Mouse (Mus musculus): ENCODE results near the gene A930017K11Rik.

The A930017K11Rik gene

DNA sequence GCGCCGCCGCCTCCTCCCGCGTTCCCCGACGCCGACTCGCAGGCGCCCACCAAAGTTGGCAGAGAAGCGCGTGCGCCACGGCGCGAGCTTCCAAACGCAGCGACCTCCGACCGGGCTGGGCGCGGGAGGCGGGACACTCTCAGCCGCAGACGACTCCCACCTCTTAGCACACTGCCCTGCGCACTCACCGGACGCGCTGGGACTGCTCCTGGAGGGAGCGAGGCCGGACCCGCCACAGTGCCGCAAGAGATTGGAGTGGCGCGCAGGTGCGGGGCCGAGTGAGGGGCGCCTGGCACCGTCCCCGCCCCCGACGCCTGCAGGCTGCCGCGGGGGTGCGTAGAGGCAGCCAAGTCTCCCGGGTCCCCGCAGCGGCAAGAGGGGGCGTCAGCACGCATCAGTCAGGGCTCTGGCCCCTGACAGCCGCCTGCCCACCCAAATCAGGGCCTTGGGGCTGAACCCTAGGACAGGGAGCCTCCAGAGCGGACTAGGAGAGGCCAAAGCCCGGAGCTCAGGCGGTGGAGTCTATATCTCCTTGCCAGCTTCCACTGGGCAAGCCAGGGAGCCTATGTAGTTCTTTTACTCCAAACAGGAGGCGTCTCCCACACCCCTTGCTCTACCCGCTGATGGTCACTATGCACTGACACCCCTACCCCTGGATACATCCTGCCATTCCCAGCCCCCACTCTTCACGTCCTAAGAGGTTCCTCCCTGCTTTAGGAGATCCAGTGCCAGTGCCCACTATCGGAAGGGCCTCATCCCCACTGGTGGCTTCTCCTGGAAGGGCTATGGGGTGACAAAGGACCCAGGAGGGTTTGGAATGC lies at the start of gene A930017K11Rik:
Gene A930017K11Rik (minus strand): TSS at position 763 of the 821 bp plus-strand sequence.
- no peak for DNase-seq (ENCODE audit: inconsistent age in 2 of 2, low spot score in 1 of 2)

DNA sequence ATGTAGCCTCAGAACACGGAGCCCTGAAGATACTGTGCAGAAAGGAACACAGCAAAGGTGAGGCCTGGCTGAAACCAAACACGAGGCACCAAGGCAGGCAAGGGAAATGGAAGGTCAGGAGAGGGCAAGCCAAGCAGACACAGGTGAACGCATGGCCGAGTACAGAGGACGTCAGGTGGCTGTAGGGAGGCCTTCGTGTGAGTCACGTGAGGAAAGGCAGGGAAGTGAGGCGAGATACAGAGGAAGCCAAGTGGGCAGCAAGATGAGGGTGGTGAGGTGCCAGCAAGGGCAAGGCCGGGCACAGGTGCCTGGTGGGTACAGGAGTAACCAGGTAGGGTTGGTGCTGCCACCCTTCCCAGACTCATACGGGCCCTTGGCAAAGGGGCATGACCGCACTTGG lies 46.1 kb upstream of the A930017K11Rik start:
- DNase-seq (ENCODE audit: inconsistent age in 2 of 2, low spot score in 1 of 2): no peak

GRCm38 (mm10) chr17:25993489-25993888 lies 41.1 kb upstream of the A930017K11Rik start:
- DNase-seq (ENCODE audit: inconsistent age in 2 of 2, low spot score in 1 of 2): no peak

DNA sequence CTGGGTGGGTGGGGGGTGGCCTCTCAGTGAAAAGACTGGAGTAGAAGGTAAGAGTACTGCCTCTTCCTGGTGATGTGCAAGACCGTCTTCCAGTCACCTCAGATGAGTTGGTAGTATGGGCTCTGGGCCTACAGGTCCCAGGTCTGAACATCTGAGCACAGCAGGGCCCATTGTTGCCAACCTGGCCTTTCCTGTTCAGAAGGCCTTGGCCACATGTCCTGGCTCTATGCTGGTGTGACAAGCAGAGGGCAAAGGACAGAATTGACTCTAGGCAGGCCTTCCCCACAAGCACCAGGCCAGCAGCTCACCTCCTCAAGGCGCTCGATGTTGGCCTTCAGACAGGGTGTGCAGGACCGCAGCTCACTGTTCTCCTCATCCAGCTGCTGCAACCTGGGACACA lies 39.9 kb upstream of the A930017K11Rik start:
- no peak for DNase-seq (ENCODE audit: inconsistent age in 2 of 2, low spot score in 1 of 2)

DNA sequence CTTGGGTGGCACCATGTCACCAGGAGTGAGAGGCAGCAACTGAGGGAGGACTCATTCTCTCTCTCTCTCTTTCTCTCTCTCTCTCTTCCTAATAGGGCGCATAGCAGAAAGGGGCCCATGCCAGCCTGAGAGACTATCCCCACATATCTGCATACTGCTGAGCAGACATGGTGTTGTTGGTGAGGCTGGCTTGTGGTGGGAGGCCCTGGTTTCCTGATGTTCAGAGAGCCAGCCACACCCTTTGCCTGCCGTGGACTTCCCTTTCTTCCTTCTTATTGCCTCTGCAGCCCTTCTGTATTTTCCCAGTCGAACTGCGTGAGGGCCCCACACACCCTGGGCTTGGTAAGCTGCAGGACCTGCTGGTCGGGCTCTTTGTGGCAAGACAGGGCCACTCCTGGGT lies 38.0 kb upstream of the A930017K11Rik start:
- DNase-seq (ENCODE audit: inconsistent age in 2 of 2, low spot score in 1 of 2): no peak

GRCm38 (mm10) chr17:25985306-25986294 lies 33.2 kb upstream of the A930017K11Rik start, which contains the start of gene Capn15:
TSS of gene Capn15 (minus strand) at chr17:25985796.
- DNase-seq (ENCODE audit: inconsistent age in 2 of 2, low spot score in 1 of 2): peak; percentile 96 to 98

- DNase-seq (ENCODE audit: inconsistent age in 2 of 2, low spot score in 1 of 2): peak in 1 of 2 experiments; percentile 47
These were observed 32.4 kb upstream of the A930017K11Rik start for GRCm38 (mm10) chr17:25984556-25985305.

DNA sequence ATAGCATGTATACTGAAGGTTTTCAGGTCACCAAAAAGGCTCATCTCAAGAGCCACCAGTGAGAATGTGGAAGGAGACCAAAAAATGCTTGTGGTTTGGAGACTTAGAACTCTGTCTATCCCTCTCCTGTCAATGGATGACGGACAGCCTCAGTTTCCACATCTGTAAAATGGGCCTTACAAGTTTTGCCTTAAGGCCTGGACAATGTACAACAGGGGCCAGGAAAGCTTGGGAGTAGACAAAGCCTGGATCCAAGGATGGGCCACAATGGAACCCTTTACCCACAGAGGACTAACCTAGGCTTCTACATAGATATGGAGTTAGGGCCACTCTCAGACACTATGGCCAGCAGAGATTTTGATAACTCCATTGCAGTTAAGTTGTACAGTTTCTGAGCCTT lies 31.7 kb upstream of the A930017K11Rik start:
- DNase-seq (ENCODE audit: inconsistent age in 2 of 2, low spot score in 1 of 2): no peak

DNA sequence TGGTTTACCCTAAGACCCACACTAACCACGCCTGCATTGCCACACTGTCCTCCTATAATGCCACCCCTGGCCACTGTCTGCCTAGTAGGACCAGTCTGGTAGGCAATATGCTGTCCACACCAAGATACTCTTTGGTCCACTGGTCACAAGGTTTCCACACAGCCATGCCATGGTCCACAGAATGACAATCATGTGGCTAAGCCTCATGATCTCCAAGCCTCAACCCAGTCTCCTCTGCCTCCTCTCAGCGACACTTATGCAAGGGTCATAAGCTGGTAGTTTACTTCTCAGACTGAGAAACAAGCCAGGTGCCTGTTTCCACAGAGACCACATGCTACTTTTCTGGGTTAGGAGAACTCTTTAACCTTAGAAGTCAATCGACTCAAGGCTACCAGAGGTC lies 30.5 kb upstream of the A930017K11Rik start:
- no peak for DNase-seq (ENCODE audit: inconsistent age in 2 of 2, low spot score in 1 of 2)

DNA sequence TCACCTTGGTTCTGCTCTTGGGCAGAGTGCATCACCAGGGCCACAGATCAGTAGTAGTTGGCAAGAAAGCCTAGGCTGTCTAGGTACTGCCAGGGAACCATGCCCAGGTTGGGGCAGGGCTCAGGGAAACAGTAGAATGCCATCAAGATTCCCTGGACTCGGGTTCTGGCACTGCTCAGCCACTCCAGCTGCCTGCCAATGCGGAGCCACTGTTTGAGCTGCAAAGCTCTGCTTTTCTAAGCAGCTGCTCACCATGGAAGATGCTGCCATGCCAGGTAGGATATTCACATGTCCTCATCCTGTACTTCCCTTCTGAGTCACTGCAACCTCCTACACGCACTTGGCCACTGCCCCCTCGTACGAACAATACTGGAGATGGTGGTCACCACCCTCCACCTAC lies 28.5 kb upstream of the A930017K11Rik start:
- DNase-seq (ENCODE audit: inconsistent age in 2 of 2, low spot score in 1 of 2): no peak

DNA sequence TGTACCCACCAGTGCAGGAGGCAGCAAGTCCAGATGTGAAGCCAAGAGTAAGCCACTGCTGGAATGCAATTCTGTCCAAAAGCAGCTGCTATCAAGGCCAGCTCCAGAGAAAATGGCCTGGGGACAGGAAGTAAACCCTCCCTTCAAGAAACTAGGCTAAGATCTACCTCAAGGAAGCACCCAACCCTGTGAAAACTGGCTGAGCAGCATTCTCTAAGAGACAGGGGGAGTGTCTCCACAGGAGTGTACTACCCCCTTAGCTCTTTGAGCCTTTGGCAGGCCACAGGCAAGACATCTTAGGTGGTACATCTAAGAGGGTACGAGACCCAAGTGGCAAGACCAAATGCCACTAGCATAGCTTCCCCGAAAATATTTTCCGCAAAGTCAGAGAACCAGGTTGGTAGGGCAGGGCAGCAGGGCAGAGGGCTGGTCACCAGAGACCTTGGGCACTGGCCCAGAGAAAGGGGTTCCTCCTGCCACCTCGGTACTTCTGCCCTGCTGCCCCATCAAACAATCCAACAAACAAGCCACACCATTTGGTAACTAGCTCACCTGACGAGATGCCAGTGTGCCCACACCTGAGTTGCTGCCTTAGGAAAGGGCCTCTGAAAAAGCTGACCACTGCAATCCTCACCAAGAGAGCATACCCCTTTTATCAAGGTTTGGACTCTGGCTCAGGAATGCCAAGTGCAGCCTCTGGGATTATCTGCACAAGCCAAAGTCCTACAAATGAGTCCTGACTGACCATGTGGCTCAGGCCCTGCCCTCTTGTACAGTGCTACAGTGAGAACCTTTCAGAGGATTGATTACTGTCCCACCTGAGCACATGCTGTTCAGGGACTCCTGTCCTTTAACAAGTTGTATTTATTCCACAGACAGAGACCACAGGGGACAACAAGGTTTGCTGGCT lies 27.7 kb upstream of the A930017K11Rik start:
- DNase-seq (ENCODE audit: inconsistent age in 2 of 2, low spot score in 1 of 2): no peak

DNA sequence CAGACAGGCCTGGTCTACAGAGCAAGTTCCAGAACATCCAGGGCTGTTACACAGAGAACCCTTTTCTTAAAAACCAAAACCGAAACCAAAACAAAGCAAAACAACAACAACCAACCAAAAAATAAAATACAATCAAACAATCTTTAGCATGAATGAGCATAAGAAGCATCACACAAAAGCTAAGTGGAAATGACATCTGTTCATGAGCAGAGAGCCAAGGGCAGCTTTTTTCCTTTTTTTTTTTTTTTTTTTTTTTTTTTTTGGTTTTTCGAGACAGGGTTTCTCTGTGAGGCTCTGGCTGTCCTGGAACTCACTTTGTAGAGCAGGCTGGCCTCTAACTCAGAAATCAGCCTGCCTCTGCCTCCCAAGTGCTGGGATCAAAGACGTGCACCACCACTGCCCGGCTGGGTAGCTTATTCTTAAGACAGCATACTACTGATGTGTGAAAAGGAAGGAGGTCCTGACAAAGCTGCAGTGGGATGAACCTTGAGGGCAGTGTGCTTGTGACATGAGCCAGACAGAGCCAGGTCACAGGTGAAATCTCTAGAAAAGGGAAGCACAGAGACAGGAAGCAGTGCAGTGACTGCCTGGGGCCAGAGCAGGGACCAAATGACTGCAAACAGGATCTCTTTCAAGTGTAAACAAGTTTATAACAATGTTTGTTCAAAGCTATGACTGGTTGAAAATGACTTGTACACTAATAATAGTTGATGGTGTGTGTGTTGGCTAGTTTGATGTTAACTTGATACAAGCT lies 18.8 kb upstream of the A930017K11Rik start:
- DNase-seq (ENCODE audit: inconsistent age in 2 of 2, low spot score in 1 of 2): no peak

DNA sequence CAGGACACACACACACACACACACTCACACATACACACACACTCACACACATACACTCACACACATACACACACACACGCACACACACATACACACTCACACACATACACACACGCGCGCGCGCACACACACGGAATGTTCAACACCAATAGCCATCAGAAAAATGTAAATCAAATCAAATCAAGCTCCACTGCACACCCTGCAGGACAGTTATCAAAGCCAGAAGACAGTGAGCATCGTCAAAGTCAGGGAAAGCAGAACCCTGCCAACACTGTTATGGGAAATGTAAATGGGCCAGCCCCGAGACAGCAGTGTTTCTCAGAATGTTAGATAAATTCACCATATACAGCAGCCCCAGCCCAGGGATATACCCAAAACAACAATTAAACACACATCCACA lies 18.1 kb upstream of the A930017K11Rik start:
- no peak for DNase-seq (ENCODE audit: inconsistent age in 2 of 2, low spot score in 1 of 2)

- no peak for DNase-seq (ENCODE audit: inconsistent age in 2 of 2, low spot score in 1 of 2)
These were observed 15.8 kb upstream of the A930017K11Rik start for GRCm38 (mm10) chr17:25968176-25968575.

DNA sequence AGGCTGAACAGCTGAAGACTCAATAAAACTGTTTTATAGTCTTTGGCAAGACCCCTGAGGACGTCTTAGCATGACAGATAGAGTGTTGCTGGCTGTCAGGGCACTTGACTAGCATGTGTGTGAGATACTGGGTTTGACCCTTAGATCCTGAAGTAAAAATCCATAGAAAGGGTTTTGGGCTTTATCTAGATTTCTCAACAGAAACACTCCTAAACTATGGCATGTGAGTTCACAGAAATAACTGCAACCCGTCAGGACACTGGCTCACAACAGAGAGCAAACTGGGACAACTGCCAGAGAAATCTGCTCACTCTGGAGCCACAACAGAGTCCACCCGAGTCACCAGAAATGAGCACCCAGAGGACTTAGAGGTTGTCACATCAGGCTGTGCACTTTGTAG lies 15.3 kb upstream of the A930017K11Rik start:
- no peak for DNase-seq (ENCODE audit: inconsistent age in 2 of 2, low spot score in 1 of 2)

DNA sequence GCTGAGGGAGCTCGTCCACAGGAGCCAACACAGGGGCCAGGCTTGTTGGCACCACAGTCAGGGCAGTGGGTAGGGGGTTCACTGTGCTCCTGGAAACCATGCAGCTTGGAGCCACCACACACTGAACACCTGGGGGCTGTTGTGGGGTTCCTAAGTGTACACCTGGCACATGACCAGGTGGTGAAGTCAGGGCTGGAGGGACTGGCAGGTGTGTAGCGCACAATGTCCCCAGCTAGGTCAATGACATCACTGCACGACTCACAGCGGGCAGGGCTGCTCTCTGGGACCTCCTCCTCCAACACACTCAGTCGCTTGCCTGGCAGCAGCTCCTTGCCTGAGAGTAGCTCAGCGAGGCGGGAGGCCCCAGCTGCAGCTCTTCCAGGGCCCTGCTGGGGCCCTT lies 11.9 kb upstream of the A930017K11Rik start:
- no peak for DNase-seq (ENCODE audit: inconsistent age in 2 of 2, low spot score in 1 of 2)

GRCm38 (mm10) chr17:25962413-25962905 lies 10.1 kb upstream of the A930017K11Rik start:
- no peak for DNase-seq (ENCODE audit: inconsistent age in 2 of 2, low spot score in 1 of 2)

- no peak for DNase-seq (ENCODE audit: inconsistent age in 2 of 2, low spot score in 1 of 2)
These were observed 9.2 kb upstream of the A930017K11Rik start for GRCm38 (mm10) chr17:25961566-25961965.
